Mouse (Mus musculus) lung, postnatal 0 days (tissue): Measurements from ENCODE around the gene Nkx2-2. TPM values are rescaled to one million over a fixed set of nuclear protein-coding genes. Genes with fewer than 3 reads are reported as not detected.

ENCODE experiments used
- ATAC-seq: fragments of 200-750 bp; cut with Nextera tagmentation; 2 replicates; pipeline ENCODE4 v1.8.0; 2017; ENCODE audit warnings: moderate library complexity
- DNase-seq: peaks from one replicate; pipeline ENCODE4 v3.0.0-alpha.2; 2016; ENCODE audit warnings: low spot score
- H3K27ac ChIP-seq: fragments of 300-500 bp; sonication (generic); 2 replicates; pipeline ENCODE4 v1.5.1; 2014; ENCODE audit warnings: antibody characterized with exemption, mild to moderate bottlenecking, low read length, mixed read lengths
- H3K27me3 ChIP-seq: fragments of 300-500 bp; sonication (generic); replicated peaks from 2 replicates; pipeline ENCODE4 v1.6.1; 2014; ENCODE audit warnings: low read length, mixed read lengths; ENCODE audit not compliant: insufficient read depth
- H3K36me3 ChIP-seq: fragments of 300-500 bp; sonication (generic); 2 replicates; pipeline ENCODE4 v1.6.1; 2014; ENCODE audit warnings: low read length, mixed read lengths; ENCODE audit not compliant: insufficient read depth
- H3K4me1 ChIP-seq: fragments of 300-500 bp; sonication (generic); 2 replicates; pipeline ENCODE4 v1.6.1; 2014; ENCODE audit warnings: antibody characterized with exemption, low read depth, low read length, mixed read lengths; ENCODE audit not compliant: insufficient read depth
- H3K4me2 ChIP-seq: fragments of 300-500 bp; sonication (generic); replicated peaks from 2 replicates; pipeline ENCODE4 v1.6.1; 2014; ENCODE audit warnings: low read depth, mild to moderate bottlenecking, low read length, moderate library complexity, mixed read lengths
- H3K4me3 ChIP-seq: fragments of 300-500 bp; sonication (generic); 2 replicates; pipeline ENCODE4 v1.5.1; 2014; ENCODE audit warnings: low read depth, low read length
- H3K9ac ChIP-seq: fragments of 300-500 bp; sonication (generic); replicated peaks from 2 replicates; pipeline ENCODE4 v1.6.1; 2014; ENCODE audit warnings: low read depth, mild to moderate bottlenecking
- H3K9me3 ChIP-seq: fragments of 300-500 bp; sonication (generic); 2 replicates; pipeline ENCODE4 v1.6.1; 2016; ENCODE audit warnings: low read length, mixed read lengths
- CTCF ChIP-seq: IDR thresholded peaks from 2 replicates; pipeline ENCODE4 v1.5.1; 2016; ENCODE audit warnings: antibody characterized with exemption, mild to moderate bottlenecking
- EP300 ChIP-seq: IDR thresholded peaks from 2 replicates; pipeline ENCODE4 v1.6.1; 2016; ENCODE audit warnings: antibody characterized with exemption, mild to moderate bottlenecking, control low read depth
- WGBS: fragments of 180-500 bp; shearing (Covaris S2); extraction: QIAGEN DNeasy Blood & Tissue Kit; methylation state at CpG from one replicate; pipeline ENCODE4 v1.1.7; 2014; 5-methylcytosine and 5-hydroxymethylcytosine counted together
- polyA plus RNA-seq: library from polyadenylated mRNA; unstranded; fragments of >200 nt; fragmentation: Nextera tagmentation; extraction: Ambion mirVana; gene quantifications from 2 replicates; pipeline ENCODE4 v1.2.1, GENCODE M21; 2015

Nkx2-2 gene
- polyA plus RNA-seq, 1 experiment from 2014 or later, result not detected

GRCm38 (mm10) chr2:147181926-147182708 lies 11.9 kb downstream of the Nkx2-2 start:
- Histone ChIP-seq H3K27me3 (peaks cover 82% of the 10 kb centered on the region), H3K4me3 (no peak overlapping the region), H3K27ac (no peak overlapping the region), H3K4me2 (no peak overlapping the region), H3K9me3 (no peaks in the 10 kb centered on the region), H3K9ac (no peak overlapping the region), H3K36me3 (no peaks in the 10 kb centered on the region), H3K4me1 (peaks cover 17% of the 10 kb centered on the region)
- TF ChIP-seq EP300 (no peak), CTCF (no peak)
- DNase-seq (no peak), ATAC-seq (no peak)
- WGBS, result 31% methylated on average over 18 of the region's 18 CpGs

DNA sequence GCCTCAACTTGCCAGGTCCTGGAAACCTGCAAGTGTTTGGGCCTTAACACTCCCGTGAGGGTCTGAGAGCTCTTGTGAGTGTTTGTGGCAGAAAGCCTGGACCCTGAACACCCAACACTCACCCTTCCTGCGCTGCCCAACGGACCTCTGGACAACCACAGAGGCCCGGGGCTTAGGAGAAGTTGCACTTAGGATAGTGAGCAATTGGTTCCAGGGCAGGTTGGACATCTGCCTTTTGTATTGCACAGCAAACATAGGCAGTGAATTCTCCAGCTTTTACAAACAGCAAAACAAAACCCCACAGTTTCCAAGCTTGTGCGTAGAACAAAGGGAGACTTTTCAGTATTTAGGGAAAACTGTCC lies 12.8 kb downstream of the Nkx2-2 start:
- no peaks in the 10 kb centered on the region for H3K9me3 ChIP-seq
- ATAC-seq, result no peak
- no peak for TF ChIP-seq EP300
- no peak for TF ChIP-seq CTCF
- H3K4me2 ChIP-seq, result no peak overlapping the region
- H3K36me3 ChIP-seq, result no peaks in the 10 kb centered on the region
- 19% methylated on average over 5 of the region's 5 CpGs for WGBS
- H3K27ac ChIP-seq, result no peak overlapping the region
- no peak overlapping the region for H3K9ac ChIP-seq
- H3K4me3 ChIP-seq, result no peak overlapping the region
- no peak for DNase-seq
- peaks cover 79% of the 10 kb centered on the region for H3K27me3 ChIP-seq
- H3K4me1 ChIP-seq, result peaks cover 17% of the 10 kb centered on the region

DNA sequence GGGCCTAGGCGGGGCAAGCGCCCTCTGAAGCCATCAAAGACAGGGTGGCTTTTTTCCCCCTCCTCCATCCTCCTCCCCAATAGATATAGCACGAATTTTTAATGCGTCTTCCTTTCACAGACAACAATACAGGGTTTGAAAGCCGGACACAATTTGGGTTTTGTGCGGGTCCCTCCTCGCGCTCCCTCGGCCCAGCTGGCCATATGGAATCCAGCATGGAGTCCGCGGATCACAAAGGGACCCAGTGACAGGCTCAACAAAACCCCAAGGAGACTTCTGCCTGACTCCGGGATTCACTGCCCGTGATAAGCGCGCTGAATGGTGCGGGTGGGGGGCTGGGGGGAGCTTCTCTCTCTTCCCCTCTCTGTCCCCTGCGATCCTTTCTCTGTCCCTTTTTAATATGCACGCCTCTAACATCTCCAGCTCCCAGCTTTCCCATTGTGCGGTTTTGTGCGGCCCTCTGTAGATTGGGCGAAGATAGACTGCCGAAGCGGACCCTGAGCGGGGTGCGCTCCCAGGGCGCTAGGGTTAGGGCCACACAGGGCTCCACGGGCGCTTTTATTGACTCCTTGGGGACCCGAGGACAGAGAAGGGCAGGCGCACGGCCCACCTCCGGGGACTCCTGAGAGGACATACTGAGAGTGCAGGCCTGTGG lies 13.3 kb downstream of the Nkx2-2 start:
- WGBS, result 11% methylated on average over 31 of the region's 32 CpGs
- TF ChIP-seq CTCF, result no peak
- no peak for TF ChIP-seq EP300

DNA sequence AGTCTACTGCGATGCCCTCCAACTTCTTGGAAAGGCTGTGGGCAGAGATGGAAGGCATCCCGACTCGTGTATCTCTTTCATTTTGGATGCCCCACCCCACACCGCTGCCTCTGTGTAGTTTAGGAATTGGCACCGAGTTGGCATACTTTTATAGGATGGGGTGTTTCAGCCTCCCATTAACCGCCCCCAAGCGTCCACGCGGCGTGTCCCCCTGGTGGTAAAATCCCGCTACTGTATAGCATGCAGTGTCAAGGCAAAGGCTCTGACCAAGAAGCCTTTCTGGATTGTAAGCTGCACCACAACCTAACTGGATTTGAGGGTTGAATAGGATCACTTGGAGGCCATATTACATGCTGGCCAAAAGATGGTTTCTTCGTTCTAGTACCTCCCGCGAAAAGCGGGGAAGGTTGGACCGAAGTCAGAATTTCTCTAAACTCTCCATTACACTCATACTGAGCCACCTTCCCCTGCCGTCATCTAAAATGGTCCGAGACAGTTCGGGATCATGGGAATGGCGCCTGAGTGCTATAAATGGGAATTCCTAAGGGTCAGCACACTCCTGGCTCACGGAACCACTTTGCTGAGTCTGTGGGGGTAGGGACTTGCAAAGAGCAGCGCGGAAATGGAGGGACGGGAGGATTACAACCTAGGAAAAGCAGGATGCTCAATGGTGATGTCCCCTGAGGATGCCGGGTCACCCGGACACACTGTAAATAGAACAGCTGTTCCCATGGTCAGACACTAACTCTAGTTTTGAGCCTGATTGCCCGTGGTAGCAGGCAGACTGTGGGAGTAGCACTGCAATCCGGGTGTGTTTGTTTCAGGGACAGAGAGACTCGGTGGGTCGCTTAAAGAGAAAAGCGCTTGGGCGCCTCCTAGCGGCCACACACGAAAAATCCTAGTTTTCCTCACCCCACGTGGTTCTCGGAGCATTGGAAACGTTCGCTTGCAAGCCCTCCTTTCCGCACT lies 15.7 kb downstream of the Nkx2-2 start:
- Histone ChIP-seq H3K9ac (no peak overlapping the region), H3K4me2 (peak overlapping the region; percentile 50), H3K9me3 (no peaks in the 10 kb centered on the region), H3K4me1 (0 out of 2 replicates have a peak, but pooled peaks cover 3% of the 10 kb centered on the region), H3K27me3 (peaks cover 56% of the 10 kb centered on the region), H3K4me3 (peak overlapping the region; percentile 19; the same call in 1 of the 2 replicates), H3K36me3 (no peaks in the 10 kb centered on the region), H3K27ac (no peak overlapping the region)
- no peak for TF ChIP-seq EP300
- TF ChIP-seq CTCF, result peak; percentile 78
- DNase-seq (peak; percentile 80), ATAC-seq (peak; percentile 79)
- 1% methylated on average over 39 of the region's 39 CpGs for WGBS

More for the DNA sequence above, 13.3 kb downstream of the Nkx2-2 start:
- ATAC-seq, result no peak
- DNase-seq, result no peak
- Histone ChIP-seq H3K9ac (no peak overlapping the region), H3K9me3 (no peaks in the 10 kb centered on the region), H3K4me1 (peaks cover 14% of the 10 kb centered on the region), H3K4me3 (no peak overlapping the region), H3K36me3 (no peaks in the 10 kb centered on the region), H3K4me2 (no peak overlapping the region), H3K27me3 (peaks cover 74% of the 10 kb centered on the region), H3K27ac (no peak overlapping the region)

DNA sequence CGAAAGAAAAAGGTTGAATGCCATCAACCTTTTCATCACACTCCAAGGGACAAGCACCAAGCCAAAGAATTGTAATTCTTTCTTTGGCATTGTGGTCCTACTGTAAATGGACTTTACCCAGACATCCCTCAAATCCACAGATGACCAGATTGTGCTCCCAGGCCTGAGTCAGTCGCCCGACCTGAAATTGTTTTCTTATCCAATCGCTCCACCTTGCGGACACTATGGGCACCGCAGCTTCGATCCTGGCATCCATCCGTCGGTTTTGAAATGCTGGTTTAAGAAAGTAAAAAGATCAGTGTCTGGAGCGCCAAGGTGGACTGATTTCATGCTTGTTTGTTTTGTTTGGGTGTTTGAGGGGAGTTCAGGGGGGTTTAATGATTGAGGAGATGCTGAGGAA lies 16.4 kb downstream of the Nkx2-2 start:
- Histone ChIP-seq H3K4me3 (0 out of 2 replicates have a peak overlapping the region, but pooled peaks have one; percentile 19), H3K36me3 (no peaks in the 10 kb centered on the region), H3K27me3 (peaks cover 50% of the 10 kb centered on the region), H3K4me1 (0 out of 2 replicates have a peak, but pooled peaks cover 3% of the 10 kb centered on the region), H3K4me2 (peak overlapping the region; percentile 50), H3K9ac (no peak overlapping the region), H3K9me3 (no peaks in the 10 kb centered on the region), H3K27ac (no peak overlapping the region)
- 8% methylated on average over 10 of the region's 10 CpGs for WGBS
- TF ChIP-seq CTCF, result peak; percentile 88
- TF ChIP-seq EP300, result no peak
- DNase-seq, result peak; percentile 82
- peak; percentile 63 for ATAC-seq
